Mouse (Mus musculus): ENCODE results near the gene Apbb1ip. TPM values are rescaled to one million over a fixed set of nuclear protein-coding genes. Genes with fewer than 3 reads are reported as not detected.

Gene Apbb1ip
- total and polyA plus RNA-seq, 2 experiments from 2014 or later: 1.6 to 5.3 TPM

DNA sequence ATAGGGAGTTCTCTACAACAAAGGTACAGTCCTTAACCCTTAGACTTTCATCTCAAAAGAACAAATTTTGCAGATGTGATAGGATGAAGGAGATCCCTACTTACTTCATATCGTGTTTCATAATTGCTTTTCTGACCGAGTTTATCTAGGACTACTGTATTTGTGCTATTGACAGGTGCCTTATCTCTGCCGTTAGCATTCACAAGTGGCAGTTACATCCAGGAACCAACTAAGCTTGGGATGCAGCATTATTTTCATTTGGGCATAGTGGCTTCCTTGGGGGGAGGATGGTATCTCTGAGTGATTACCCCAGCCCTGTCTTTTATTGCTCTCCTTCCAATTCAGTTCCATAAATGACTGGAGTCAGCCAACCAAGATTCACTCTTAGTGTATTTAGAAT lies 8.2 kb downstream of the Apbb1ip start:
- no peak for TF ChIP-seq CTCF (IDR thresholded peaks at IDR 0.05; ENCODE audit: low read depth)
- TF ChIP-seq EP300 (IDR thresholded peaks at IDR 0.05; ENCODE audit: low read depth): no peak
- Histone ChIP-seq H3K9ac (replicated peaks; ENCODE audit: low read depth, low read length) (no peak overlapping the region), H3K36me3 (replicated peaks; ENCODE audit: control insufficient read depth, insufficient read depth, low read length) (no peaks in the 10 kb centered on the region), H3K27me3 (ENCODE audit: control insufficient read depth, insufficient read depth, low read length) (no peaks in the 10 kb centered on the region), H3K4me3 (ENCODE audit: low read depth, low read length) (no peak overlapping the region), H3K4me1 (ENCODE audit: control insufficient read depth, insufficient read depth) (no peaks in the 10 kb centered on the region), H3K9me3 (replicated peaks; ENCODE audit: control insufficient read depth, low read length) (no peaks in the 10 kb centered on the region), H3K4me2 (ENCODE audit: low read depth, low read length) (no peak overlapping the region), H3K27ac (ENCODE audit: low read depth) (no peak overlapping the region)
- no peak for DNase-seq (ENCODE audit: low spot score)
- 38% methylated on average over 3 of the region's 3 CpGs for WGBS
- no peak for ATAC-seq (ENCODE audit: insufficient read depth, low read depth)

- Histone ChIP-seq H3K36me3 (replicated peaks; ENCODE audit: control insufficient read depth, insufficient read depth, low read length) (no peaks in the 10 kb centered on the region), H3K27ac (ENCODE audit: low read depth) (no peak overlapping the region), H3K27me3 (ENCODE audit: control insufficient read depth, insufficient read depth, low read length) (no peaks in the 10 kb centered on the region), H3K4me2 (ENCODE audit: low read depth, low read length) (no peak overlapping the region), H3K9me3 (replicated peaks; ENCODE audit: control insufficient read depth, low read length) (no peaks in the 10 kb centered on the region), H3K4me1 (ENCODE audit: control insufficient read depth, insufficient read depth) (no peaks in the 10 kb centered on the region), H3K9ac (replicated peaks; ENCODE audit: low read depth, low read length) (no peak overlapping the region), H3K4me3 (ENCODE audit: low read depth, low read length) (no peak overlapping the region)
- WGBS: 78% methylated on average over 2 of the region's 2 CpGs
- DNase-seq (ENCODE audit: low spot score): no peak
- no peak for TF ChIP-seq EP300 (IDR thresholded peaks at IDR 0.05; ENCODE audit: low read depth)
- no peak for TF ChIP-seq CTCF (IDR thresholded peaks at IDR 0.05; ENCODE audit: low read depth)
- no peak for ATAC-seq (ENCODE audit: insufficient read depth, low read depth)
Measured at GRCm38 (mm10) chr2:22783137-22783638, 9.3 kb downstream of the Apbb1ip start.

GRCm38 (mm10) chr2:22784186-22784585 lies 10.3 kb downstream of the Apbb1ip start:
- H3K9me3 ChIP-seq (replicated peaks; ENCODE audit: control insufficient read depth, low read length): no peaks in the 10 kb centered on the region
- H3K27ac ChIP-seq (ENCODE audit: low read depth): peak overlapping the region; percentile 48; the same call in 1 of the 2 replicates
- H3K36me3 ChIP-seq (replicated peaks; ENCODE audit: control insufficient read depth, insufficient read depth, low read length): no peaks in the 10 kb centered on the region
- WGBS: 72% methylated on average over 3 of the region's 3 CpGs
- no peak for DNase-seq (ENCODE audit: low spot score)
- ATAC-seq (ENCODE audit: insufficient read depth, low read depth): no peak
- no peak overlapping the region for H3K4me3 ChIP-seq (ENCODE audit: low read depth, low read length)
- TF ChIP-seq EP300 (IDR thresholded peaks at IDR 0.05; ENCODE audit: low read depth): no peak
- no peak for TF ChIP-seq CTCF (IDR thresholded peaks at IDR 0.05; ENCODE audit: low read depth)
- H3K4me2 ChIP-seq (ENCODE audit: low read depth, low read length): no peak overlapping the region
- H3K9ac ChIP-seq (replicated peaks; ENCODE audit: low read depth, low read length): no peak overlapping the region
- no peaks in the 10 kb centered on the region for H3K27me3 ChIP-seq (ENCODE audit: control insufficient read depth, insufficient read depth, low read length)
- H3K4me1 ChIP-seq (ENCODE audit: control insufficient read depth, insufficient read depth): no peaks in the 10 kb centered on the region

DNA sequence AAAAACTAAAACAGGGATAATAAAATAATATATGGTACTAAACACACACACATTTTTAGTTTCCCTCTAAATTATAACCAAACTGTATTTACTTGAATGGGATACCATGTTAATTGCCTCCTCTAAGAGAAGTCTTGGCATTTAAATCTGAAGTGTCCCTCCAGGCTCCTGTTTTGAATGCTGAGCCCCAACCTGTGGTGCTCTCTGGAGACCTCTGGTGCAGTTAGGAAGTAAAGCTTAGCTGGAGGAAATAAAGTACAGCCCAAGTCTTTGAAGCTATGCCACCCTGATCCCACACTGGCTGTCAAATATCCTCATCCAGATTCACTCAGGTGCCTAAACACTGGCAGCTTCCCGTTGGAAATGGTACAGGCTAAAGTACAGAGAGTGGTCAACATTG lies 10.9 kb downstream of the Apbb1ip start:
- Histone ChIP-seq H3K9ac (replicated peaks; ENCODE audit: low read depth, low read length) (no peak overlapping the region), H3K4me3 (ENCODE audit: low read depth, low read length) (no peak overlapping the region), H3K27ac (ENCODE audit: low read depth) (no peak overlapping the region), H3K27me3 (ENCODE audit: control insufficient read depth, insufficient read depth, low read length) (no peaks in the 10 kb centered on the region), H3K4me2 (ENCODE audit: low read depth, low read length) (no peak overlapping the region), H3K9me3 (replicated peaks; ENCODE audit: control insufficient read depth, low read length) (no peaks in the 10 kb centered on the region), H3K36me3 (replicated peaks; ENCODE audit: control insufficient read depth, insufficient read depth, low read length) (no peaks in the 10 kb centered on the region), H3K4me1 (ENCODE audit: control insufficient read depth, insufficient read depth) (no peaks in the 10 kb centered on the region)
- no peak for TF ChIP-seq EP300 (IDR thresholded peaks at IDR 0.05; ENCODE audit: low read depth)
- TF ChIP-seq CTCF (IDR thresholded peaks at IDR 0.05; ENCODE audit: low read depth): no peak
- DNase-seq (ENCODE audit: low spot score) (no peak), ATAC-seq (ENCODE audit: insufficient read depth, low read depth) (no peak)
- WGBS: 40% methylated on average over 1 of the region's 1 CpGs

GRCm38 (mm10) chr2:22788658-22789057 lies 14.8 kb downstream of the Apbb1ip start:
- 84% methylated on average over 2 of the region's 2 CpGs for WGBS
- TF ChIP-seq EP300 (IDR thresholded peaks at IDR 0.05; ENCODE audit: low read depth) (no peak), CTCF (IDR thresholded peaks at IDR 0.05; ENCODE audit: low read depth) (no peak)
- H3K4me1 ChIP-seq (ENCODE audit: control insufficient read depth, insufficient read depth): no peaks in the 10 kb centered on the region
- H3K27me3 ChIP-seq (ENCODE audit: control insufficient read depth, insufficient read depth, low read length): no peaks in the 10 kb centered on the region
- H3K9ac ChIP-seq (replicated peaks; ENCODE audit: low read depth, low read length): no peak overlapping the region
- no peak overlapping the region for H3K4me2 ChIP-seq (ENCODE audit: low read depth, low read length)
- no peak overlapping the region for H3K4me3 ChIP-seq (ENCODE audit: low read depth, low read length)
- H3K27ac ChIP-seq (ENCODE audit: low read depth): no peak overlapping the region
- no peaks in the 10 kb centered on the region for H3K9me3 ChIP-seq (replicated peaks; ENCODE audit: control insufficient read depth, low read length)
- no peaks in the 10 kb centered on the region for H3K36me3 ChIP-seq (replicated peaks; ENCODE audit: control insufficient read depth, insufficient read depth, low read length)
- ATAC-seq (ENCODE audit: insufficient read depth, low read depth) (no peak), DNase-seq (ENCODE audit: low spot score) (no peak)

- ATAC-seq (ENCODE audit: insufficient read depth, low read depth): no peak
- TF ChIP-seq EP300 (IDR thresholded peaks at IDR 0.05; ENCODE audit: low read depth) (no peak), CTCF (IDR thresholded peaks at IDR 0.05; ENCODE audit: low read depth) (no peak)
Measured at GRCm38 (mm10) chr2:22789576-22789975, 15.7 kb downstream of the Apbb1ip start.

More at GRCm38 (mm10) chr2:22789576-22789975, 15.7 kb downstream of the Apbb1ip start:
- Histone ChIP-seq H3K4me1 (ENCODE audit: control insufficient read depth, insufficient read depth) (no peaks in the 10 kb centered on the region), H3K9me3 (replicated peaks; ENCODE audit: control insufficient read depth, low read length) (no peaks in the 10 kb centered on the region), H3K27ac (ENCODE audit: low read depth) (no peak overlapping the region), H3K36me3 (replicated peaks; ENCODE audit: control insufficient read depth, insufficient read depth, low read length) (no peaks in the 10 kb centered on the region), H3K27me3 (ENCODE audit: control insufficient read depth, insufficient read depth, low read length) (no peaks in the 10 kb centered on the region), H3K9ac (replicated peaks; ENCODE audit: low read depth, low read length) (no peak overlapping the region), H3K4me3 (ENCODE audit: low read depth, low read length) (no peak overlapping the region), H3K4me2 (ENCODE audit: low read depth, low read length) (no peak overlapping the region)
- WGBS: 31% methylated on average over 1 of the region's 1 CpGs
- no peak for DNase-seq (ENCODE audit: low spot score)

Data from heart, postnatal 0 days (tissue).